Mouse (Mus musculus) limb, embryonic 15.5 days (tissue): ENCODE data around the gene Asb18. TPM values are rescaled to one million over a fixed set of nuclear protein-coding genes. Genes with fewer than 3 reads are reported as not detected.

Source experiments
- ATAC-seq: fragments of 200-750 bp; cut with Nextera tagmentation; 2 replicates; pipeline ENCODE4 v1.8.0; 2017; ENCODE audit warnings: low read depth, moderate TSS enrichment; ENCODE audit not compliant: insufficient number of reproducible peaks, low FRiP score, low TSS enrichment
- H3K27ac ChIP-seq: fragments of 300-500 bp; sonication (generic); 2 replicates; pipeline ENCODE4 v1.5.1; 2015; ENCODE audit warnings: moderate library complexity, mild to moderate bottlenecking, inconsistent platforms
- H3K27me3 ChIP-seq: fragments of 300-500 bp; sonication (generic); 2 replicates; pipeline ENCODE4 v1.6.1; 2015; ENCODE audit warnings: inconsistent platforms
- H3K36me3 ChIP-seq: fragments of 300-500 bp; sonication (generic); 2 replicates; pipeline ENCODE4 v1.6.1; 2015; ENCODE audit warnings: inconsistent platforms
- H3K4me1 ChIP-seq: fragments of 300-500 bp; sonication (generic); 2 replicates; pipeline ENCODE4 v1.6.1; 2015; ENCODE audit warnings: inconsistent platforms
- H3K4me2 ChIP-seq: fragments of 300-500 bp; sonication (generic); 2 replicates; pipeline ENCODE4 v1.6.1; 2015; ENCODE audit warnings: mild to moderate bottlenecking, inconsistent platforms
- H3K4me3 ChIP-seq: fragments of 300-500 bp; sonication (generic); 2 replicates; pipeline ENCODE4 v1.5.1; 2015; ENCODE audit warnings: mild to moderate bottlenecking, inconsistent platforms
- H3K9ac ChIP-seq: fragments of 300-500 bp; sonication (generic); 2 replicates; pipeline ENCODE4 v1.6.1; 2015; ENCODE audit warnings: inconsistent platforms
- H3K9me3 ChIP-seq: fragments of 300-500 bp; sonication (generic); 2 replicates; pipeline ENCODE4 v1.6.1; 2016; ENCODE audit warnings: inconsistent platforms
- WGBS: fragments of 180-500 bp; shearing (Covaris S2); methylation state at CpG from one replicate; pipeline ENCODE4 v1.1.7; 2015; 5-methylcytosine and 5-hydroxymethylcytosine counted together
- polyA plus RNA-seq: library from polyadenylated mRNA; unstranded; fragments of >200 nt; fragmentation: Nextera tagmentation; extraction: Ambion mirVana; gene quantifications from 2 replicates; pipeline ENCODE4 v1.2.1, GENCODE M21; 2015

The Asb18 gene
- polyA plus RNA-seq, 1 experiment from 2014 or later = 0.12 TPM

- ATAC-seq = no peak
- Histone ChIP-seq H3K4me1 (peaks cover 14% of the 10 kb centered on the region), H3K27ac (no peak overlapping the region), H3K4me2 (no peak overlapping the region), H3K9me3 (no peaks in the 10 kb centered on the region), H3K9ac (no peak overlapping the region), H3K36me3 (no peaks in the 10 kb centered on the region), H3K4me3 (no peak overlapping the region), H3K27me3 (peaks cover 93% of the 10 kb centered on the region)
- WGBS = 14% methylated on average over 15 of the region's 15 CpGs
Observed at GRCm38 (mm10) chr1:89940961-89941524, 73.4 kb downstream of the Asb18 start.

- WGBS = 3% methylated on average over 34 of the region's 34 CpGs
- Histone ChIP-seq H3K27me3 (peaks cover 93% of the 10 kb centered on the region), H3K4me1 (peaks cover 18% of the 10 kb centered on the region), H3K4me2 (peak overlapping the region; percentile 31), H3K36me3 (no peaks in the 10 kb centered on the region), H3K4me3 (peak overlapping the region; percentile 19; the same call in 1 of the 2 replicates), H3K27ac (no peak overlapping the region), H3K9ac (no peak overlapping the region), H3K9me3 (no peaks in the 10 kb centered on the region)
- ATAC-seq = peak; percentile 30; the same call in 1 of the 2 replicates
Observed at GRCm38 (mm10) chr1:89939981-89940726, 74.3 kb downstream of the Asb18 start.

DNA sequence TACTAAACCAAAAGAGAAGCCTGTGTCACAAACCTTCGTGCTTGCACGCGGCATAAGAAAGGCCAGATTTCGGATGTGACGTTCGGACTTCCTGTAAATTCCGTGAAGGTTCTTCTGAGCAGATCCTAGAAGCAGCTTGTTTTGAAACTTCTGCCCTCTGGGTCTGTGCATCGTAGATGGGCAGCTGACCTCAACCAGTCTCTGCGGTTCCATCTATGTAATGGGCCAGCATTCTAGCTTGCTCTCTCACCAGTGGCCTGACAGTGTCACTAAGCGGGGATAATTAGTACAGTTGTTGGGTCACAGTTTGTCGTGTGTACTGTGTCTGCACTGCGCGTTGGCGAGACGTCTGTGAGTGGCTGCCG lies 74.9 kb downstream of the Asb18 start:
- Histone ChIP-seq H3K27ac (no peak overlapping the region), H3K4me2 (no peak overlapping the region), H3K4me1 (peaks cover 20% of the 10 kb centered on the region), H3K4me3 (no peak overlapping the region), H3K36me3 (no peaks in the 10 kb centered on the region), H3K9me3 (no peaks in the 10 kb centered on the region), H3K9ac (no peak overlapping the region), H3K27me3 (peaks cover 94% of the 10 kb centered on the region)
- WGBS = 25% methylated on average over 16 of the region's 16 CpGs
- no peak for ATAC-seq

DNA sequence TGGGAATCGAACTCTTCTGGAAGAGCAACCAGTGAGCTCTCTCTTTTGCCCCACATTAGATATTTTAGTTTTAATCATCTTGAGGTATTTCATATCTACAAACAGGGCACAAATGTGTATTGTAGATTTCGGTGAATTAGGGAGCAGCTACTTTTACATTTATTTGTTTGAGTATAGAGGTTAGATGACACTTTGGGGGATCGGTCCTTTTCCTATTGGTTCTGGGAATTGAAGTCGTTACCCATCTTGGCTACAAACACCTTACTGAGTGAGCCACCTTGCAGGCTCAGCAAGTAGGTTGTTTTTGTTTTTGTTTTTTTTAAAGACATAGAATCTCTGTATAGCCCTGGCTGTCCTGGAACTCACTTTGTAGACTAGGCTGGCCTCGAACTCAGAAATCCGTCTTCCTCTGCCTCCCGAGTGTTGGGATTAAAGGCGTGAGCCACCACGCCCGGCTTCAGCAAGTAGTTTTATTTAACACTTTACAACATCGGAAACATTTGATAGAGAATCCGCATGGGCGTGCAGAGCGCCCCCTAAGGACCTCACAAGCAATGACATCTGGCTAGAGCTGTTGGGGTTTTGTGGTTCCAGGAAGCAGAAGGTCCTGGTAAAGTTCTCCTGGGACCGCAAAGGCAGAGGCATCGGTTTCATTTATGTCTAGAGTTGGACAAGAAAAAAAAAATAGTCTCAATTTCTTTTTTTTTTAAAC lies 75.4 kb downstream of the Asb18 start:
- H3K27ac ChIP-seq = no peak overlapping the region
- H3K4me3 ChIP-seq = no peak overlapping the region
- no peaks in the 10 kb centered on the region for H3K9me3 ChIP-seq
- no peak for ATAC-seq
- H3K9ac ChIP-seq = no peak overlapping the region
- WGBS = 32% methylated on average over 16 of the region's 16 CpGs
- H3K4me2 ChIP-seq = no peak overlapping the region
- peaks cover 94% of the 10 kb centered on the region for H3K27me3 ChIP-seq
- peaks cover 23% of the 10 kb centered on the region for H3K4me1 ChIP-seq
- no peaks in the 10 kb centered on the region for H3K36me3 ChIP-seq

DNA sequence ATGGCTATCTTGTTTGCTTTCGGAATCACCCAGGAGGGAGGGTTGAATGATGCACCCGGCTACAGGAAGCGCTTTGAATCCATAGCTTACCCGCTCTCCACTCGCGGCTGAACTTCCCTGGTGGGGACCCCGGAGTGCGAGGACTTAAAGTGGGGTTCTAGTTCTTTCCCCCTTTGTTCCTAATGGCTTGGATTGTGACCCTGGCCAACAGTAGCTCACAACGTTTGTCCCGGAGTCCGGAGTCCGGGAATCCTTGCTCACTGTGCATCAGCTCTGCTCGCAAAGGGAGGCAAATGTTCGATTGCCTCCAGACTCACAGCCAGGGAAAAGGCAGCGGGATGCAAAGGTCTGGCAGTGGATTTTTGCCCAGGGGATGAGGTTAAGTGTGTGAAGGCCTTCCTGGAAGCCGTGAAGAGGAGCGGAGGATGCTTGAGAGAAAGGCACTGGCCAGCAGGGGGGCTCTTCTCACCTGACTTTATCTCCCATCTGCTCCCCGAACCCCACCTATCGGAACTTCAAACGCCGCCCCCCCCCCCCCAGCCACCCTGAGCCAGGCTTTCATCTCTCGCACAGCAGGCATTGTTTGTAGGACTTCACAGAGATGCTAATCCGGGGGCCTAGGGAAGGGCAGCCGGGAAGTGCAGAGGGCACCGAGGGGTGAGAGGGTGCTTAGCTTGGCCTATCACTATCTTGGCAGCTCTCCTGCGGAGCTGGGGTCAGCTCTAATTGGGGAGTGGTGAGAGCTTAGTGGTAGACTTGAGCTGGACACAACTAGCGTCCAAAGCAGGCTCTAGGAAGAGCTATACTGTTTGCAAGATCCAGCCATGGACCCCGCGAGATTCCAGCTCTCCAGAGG lies 78.7 kb downstream of the Asb18 start:
- Histone ChIP-seq H3K27ac (no peak overlapping the region), H3K9me3 (no peaks in the 10 kb centered on the region), H3K9ac (no peak overlapping the region), H3K4me1 (peaks cover 35% of the 10 kb centered on the region), H3K4me2 (no peak overlapping the region), H3K27me3 (peaks cover 95% of the 10 kb centered on the region), H3K4me3 (no peak overlapping the region), H3K36me3 (no peaks in the 10 kb centered on the region)
- ATAC-seq = no peak
- 4% methylated on average over 29 of the region's 29 CpGs for WGBS

- Histone ChIP-seq H3K4me3 (no peak overlapping the region), H3K27me3 (peaks cover 97% of the 10 kb centered on the region), H3K4me1 (peaks cover 41% of the 10 kb centered on the region), H3K9me3 (no peaks in the 10 kb centered on the region), H3K4me2 (no peak overlapping the region), H3K9ac (no peak overlapping the region), H3K36me3 (no peaks in the 10 kb centered on the region), H3K27ac (no peak overlapping the region)
- no peak for ATAC-seq
- WGBS = 7% methylated on average over 19 of the region's 19 CpGs
Observed at GRCm38 (mm10) chr1:89934316-89935260, 79.9 kb downstream of the Asb18 start.

DNA sequence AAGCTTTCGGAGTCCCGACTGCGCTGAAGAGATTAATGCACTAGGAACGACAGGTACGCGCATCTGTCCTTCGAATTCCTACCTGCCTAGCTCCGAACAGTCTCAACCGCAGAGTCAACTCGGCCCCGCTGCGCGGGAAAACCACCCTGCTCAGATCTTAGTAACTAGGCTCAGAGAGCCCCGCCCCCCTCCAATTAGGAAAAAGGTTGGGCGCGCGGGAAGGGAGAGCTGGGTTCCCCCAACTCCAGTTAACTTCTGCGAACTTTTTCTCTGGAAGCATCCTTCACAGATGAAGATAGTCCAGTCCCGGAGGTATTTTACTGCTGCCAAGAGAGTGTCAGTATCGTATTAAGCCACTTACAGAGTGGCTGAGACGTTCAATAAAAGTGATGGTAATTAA lies 80.7 kb downstream of the Asb18 start:
- no peaks in the 10 kb centered on the region for H3K36me3 ChIP-seq
- H3K4me2 ChIP-seq = no peak overlapping the region
- H3K9ac ChIP-seq = no peak overlapping the region
- no peaks in the 10 kb centered on the region for H3K9me3 ChIP-seq
- peaks cover 97% of the 10 kb centered on the region for H3K27me3 ChIP-seq
- 3% methylated on average over 21 of the region's 21 CpGs for WGBS
- H3K27ac ChIP-seq = no peak overlapping the region
- no peak for ATAC-seq
- H3K4me3 ChIP-seq = no peak overlapping the region
- peaks cover 48% of the 10 kb centered on the region for H3K4me1 ChIP-seq

DNA sequence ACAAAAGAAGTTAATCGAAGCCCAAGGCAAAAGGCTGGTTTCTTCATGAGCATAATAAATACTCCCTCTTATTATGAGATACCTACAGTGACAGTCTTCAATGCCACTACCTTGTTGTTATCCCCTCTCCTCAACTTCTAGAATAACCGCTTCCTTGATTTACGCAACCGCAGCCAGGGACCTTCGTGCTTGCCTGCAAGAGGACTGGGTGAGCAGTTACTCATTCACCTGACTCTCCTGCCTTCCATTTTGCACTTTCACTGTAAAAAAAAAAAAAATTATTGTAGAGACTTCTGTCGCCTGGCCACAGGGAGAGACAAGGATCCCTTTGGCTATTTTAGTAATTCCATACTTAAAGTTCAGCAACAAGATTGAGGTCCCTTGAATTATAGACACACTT lies 81.4 kb downstream of the Asb18 start:
- Histone ChIP-seq H3K4me3 (no peak overlapping the region), H3K9me3 (no peaks in the 10 kb centered on the region), H3K9ac (no peak overlapping the region), H3K27ac (no peak overlapping the region), H3K27me3 (peaks cover 98% of the 10 kb centered on the region), H3K36me3 (no peaks in the 10 kb centered on the region), H3K4me2 (no peak overlapping the region), H3K4me1 (peaks cover 52% of the 10 kb centered on the region)
- no peak for ATAC-seq
- 14% methylated on average over 6 of the region's 6 CpGs for WGBS

DNA sequence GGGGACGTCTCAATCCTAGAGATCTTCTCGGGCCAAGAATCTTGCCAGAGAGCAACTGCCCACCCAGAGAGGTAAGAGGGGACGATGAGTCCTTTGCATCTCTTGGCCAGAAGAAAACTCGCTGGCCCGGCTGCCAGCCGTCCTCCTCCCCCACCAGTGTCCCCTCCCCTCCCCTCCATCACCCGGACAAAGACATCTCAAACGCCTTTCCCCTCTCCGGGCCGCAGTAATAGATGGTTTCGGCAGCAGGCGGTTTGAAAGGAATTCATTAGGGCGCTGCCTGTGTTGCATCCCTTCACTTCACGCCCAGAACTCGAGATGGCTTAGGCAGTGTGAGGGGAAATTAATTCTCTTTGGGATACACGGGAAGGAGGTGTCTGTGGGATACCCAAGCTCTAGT lies 81.8 kb downstream of the Asb18 start:
- H3K4me1 ChIP-seq = peaks cover 52% of the 10 kb centered on the region
- peaks cover 98% of the 10 kb centered on the region for H3K27me3 ChIP-seq
- no peak overlapping the region for H3K9ac ChIP-seq
- H3K4me2 ChIP-seq = no peak overlapping the region
- ATAC-seq = no peak
- no peak overlapping the region for H3K4me3 ChIP-seq
- H3K9me3 ChIP-seq = no peaks in the 10 kb centered on the region
- no peaks in the 10 kb centered on the region for H3K36me3 ChIP-seq
- WGBS = 2% methylated on average over 16 of the region's 16 CpGs
- no peak overlapping the region for H3K27ac ChIP-seq

DNA sequence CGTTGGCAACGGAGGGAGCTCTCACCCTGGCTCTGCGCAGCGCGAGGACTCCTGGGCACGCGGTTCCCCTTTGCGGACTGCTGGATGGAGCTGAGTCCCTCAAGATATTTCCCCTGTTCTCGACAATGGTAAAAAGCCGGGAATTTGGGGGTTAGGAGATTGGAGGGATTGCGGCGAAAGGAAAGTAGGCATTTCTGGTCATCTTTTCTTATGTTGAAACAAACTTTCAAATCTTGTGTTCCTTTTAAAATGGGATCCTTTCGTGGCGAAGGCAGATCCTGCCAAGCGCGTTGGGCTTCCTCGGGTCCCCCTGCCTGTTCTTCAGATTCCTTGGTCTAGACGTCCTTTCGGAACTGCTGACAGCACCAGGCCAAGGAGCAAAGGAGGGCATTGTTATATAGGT lies 82.4 kb downstream of the Asb18 start:
- ATAC-seq = no peak
- no peak overlapping the region; the same call in 1 of the 2 replicates for H3K4me3 ChIP-seq
- peaks cover 57% of the 10 kb centered on the region for H3K4me1 ChIP-seq

GRCm38 (mm10) chr1:89931120-89931519 lies 83.3 kb downstream of the Asb18 start, which contains the start of gene Gbx2:
Gene Gbx2 (minus strand): TSS chr1:89931179.
- Histone ChIP-seq H3K4me2 (peak within 1 kb of the TSS; percentile 87), H3K9me3 (no peaks in the 10 kb centered on the region), H3K4me3 (peak within 1 kb of the TSS; percentile 43), H3K36me3 (no peaks in the 10 kb centered on the region), H3K4me1 (peaks cover 62% of the 10 kb centered on the region), H3K9ac (no peak within 1 kb of the TSS; the same call in 1 of the 2 replicates), H3K27ac (no peak within 1 kb of the TSS), H3K27me3 (peaks cover 98% of the 10 kb centered on the region)
- ATAC-seq = peak; percentile 18; the same call in 1 of the 2 replicates
- WGBS = under 1% methylated on average over 33 of the region's 33 CpGs

More for the DNA sequence above, 82.4 kb downstream of the Asb18 start:
- H3K27ac ChIP-seq = no peak overlapping the region
- no peak overlapping the region for H3K9ac ChIP-seq
- no peaks in the 10 kb centered on the region for H3K36me3 ChIP-seq
- no peaks in the 10 kb centered on the region for H3K9me3 ChIP-seq
- peaks cover 98% of the 10 kb centered on the region for H3K27me3 ChIP-seq
- 3% methylated on average over 19 of the region's 19 CpGs for WGBS
- H3K4me2 ChIP-seq = no peak overlapping the region
